Mouse (Mus musculus) heart, embryonic 12.5 days (tissue): ENCODE results near the gene Nkx2-9. TPM values are rescaled to one million over a fixed set of nuclear protein-coding genes. Genes with fewer than 3 reads are reported as not detected.

ENCODE experiments used
- ATAC-seq: fragments of 200-750 bp; cut with Nextera tagmentation; 2 replicates; pipeline ENCODE4 v1.8.0; 2017; ENCODE audit warnings: moderate TSS enrichment, moderate library complexity; ENCODE audit not compliant: insufficient number of reproducible peaks, low FRiP score
- H3K27ac ChIP-seq: fragments of 300-500 bp; sonication (generic); 2 replicates; pipeline ENCODE4 v1.5.1; 2016; ENCODE audit warnings: mild to moderate bottlenecking, moderate library complexity; ENCODE audit not compliant: poor library complexity, severe bottlenecking
- H3K27me3 ChIP-seq: fragments of 300-500 bp; sonication (generic); replicated peaks from 2 replicates; pipeline ENCODE4 v1.6.1; 2016; ENCODE audit warnings: mild to moderate bottlenecking, moderate library complexity
- H3K36me3 ChIP-seq: fragments of 300-500 bp; sonication (generic); 2 replicates; pipeline ENCODE4 v1.6.1; 2016; ENCODE audit warnings: mild to moderate bottlenecking, moderate library complexity
- H3K4me1 ChIP-seq: fragments of 300-500 bp; sonication (generic); replicated peaks from 2 replicates; pipeline ENCODE4 v1.6.1; 2016; ENCODE audit warnings: mild to moderate bottlenecking
- H3K4me2 ChIP-seq: fragments of 300-500 bp; sonication (generic); 2 replicates; pipeline ENCODE4 v1.6.1; 2016; ENCODE audit warnings: mild to moderate bottlenecking, moderate library complexity
- H3K4me3 ChIP-seq: fragments of 300-500 bp; sonication (generic); 2 replicates; pipeline ENCODE4 v1.5.1; 2016; ENCODE audit warnings: mild to moderate bottlenecking
- H3K9ac ChIP-seq: fragments of 300-500 bp; sonication (generic); 2 replicates; pipeline ENCODE4 v1.6.1; 2016; ENCODE audit warnings: mild to moderate bottlenecking, moderate library complexity
- H3K9me3 ChIP-seq: fragments of 300-500 bp; sonication (generic); replicated peaks from 2 replicates; pipeline ENCODE4 v1.6.1; 2016; ENCODE audit warnings: mild to moderate bottlenecking, moderate library complexity
- WGBS: fragments of 180-500 bp; shearing (Covaris S2); methylation state at CpG from one replicate; pipeline ENCODE4 v1.1.7; 2016; 5-methylcytosine and 5-hydroxymethylcytosine counted together
- polyA plus RNA-seq: library from polyadenylated mRNA; unstranded; fragments of >200 nt; fragmentation: Nextera tagmentation; extraction: Ambion mirVana; gene quantifications from 2 replicates; pipeline ENCODE4 v1.2.1, GENCODE M21; 2016

The Nkx2-9 gene
- 0.13 and 0.45 TPM in 2 replicates for polyA plus RNA-seq

DNA sequence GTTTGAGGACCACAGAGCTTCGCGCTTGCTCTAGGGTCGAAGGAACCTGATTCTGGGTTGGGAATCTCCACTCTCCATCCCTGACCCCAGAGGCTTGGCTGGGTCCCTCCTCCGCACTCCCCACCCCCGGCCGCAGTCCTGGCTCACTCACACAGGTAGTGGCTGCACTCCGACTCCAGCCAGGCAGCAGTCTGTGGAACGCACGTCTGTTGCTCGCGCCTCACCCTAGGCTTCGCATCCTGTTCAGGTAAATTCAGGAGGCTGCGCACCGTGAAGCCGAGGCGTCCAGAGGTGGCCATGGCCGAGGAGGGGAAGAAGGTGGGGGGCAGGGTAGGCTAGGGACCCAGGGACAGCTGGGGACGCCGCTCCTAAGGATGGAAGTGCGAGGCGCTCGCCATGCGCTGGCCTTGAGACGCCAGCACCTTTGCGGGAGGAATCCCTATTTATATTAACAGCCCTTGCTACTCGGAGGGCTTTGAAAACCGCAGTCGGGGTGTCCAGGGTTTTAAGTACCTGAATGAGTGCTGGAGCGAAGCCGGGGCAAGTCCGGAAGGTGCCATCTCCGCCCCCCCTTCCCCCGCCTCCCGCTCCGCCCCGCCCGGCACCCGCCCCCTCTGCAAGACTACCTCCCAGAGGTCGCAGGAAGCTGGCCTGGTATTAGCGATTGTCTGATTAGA lies at the start of gene Nkx2-9:
Gene Nkx2-9, minus strand, starts transcription at position 524 of the 677 bp plus-strand sequence.
- Histone ChIP-seq H3K9me3 (no peaks in the 10 kb centered on the region), H3K4me3 (peak within 1 kb of the TSS; percentile 46), H3K27me3 (peaks cover 89% of the 10 kb centered on the region), H3K4me2 (peak within 1 kb of the TSS; percentile 79), H3K36me3 (no peaks in the 10 kb centered on the region), H3K4me1 (peaks cover 32% of the 10 kb centered on the region), H3K27ac (no peak within 1 kb of the TSS), H3K9ac (0 out of 2 replicates have a peak within 1 kb of the TSS, but pooled peaks have one; percentile 33)
- 1% methylated on average over 40 of the region's 40 CpGs for WGBS
- ATAC-seq: 0 out of 2 replicates have a peak, but pooled peaks have one; percentile 24

DNA sequence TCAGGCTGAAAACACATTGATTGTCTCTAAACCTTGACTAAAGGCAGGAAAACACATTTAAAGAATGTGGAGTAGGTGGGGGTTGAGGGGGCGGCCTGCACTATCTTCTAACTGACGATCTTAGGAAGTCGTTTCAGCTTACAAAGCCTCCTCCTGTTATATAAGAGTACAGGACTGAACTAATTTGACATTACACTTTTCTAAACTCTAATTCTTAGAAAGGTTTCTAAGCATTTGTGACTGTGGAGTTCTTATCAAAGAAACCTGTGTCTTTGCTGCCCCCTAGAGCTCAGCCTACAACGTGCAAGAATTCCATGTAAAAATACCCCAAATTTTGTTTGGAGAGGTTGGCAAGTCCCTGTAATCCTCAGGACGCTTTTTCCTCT lies 24.1 kb upstream of the Nkx2-9 start:
- Histone ChIP-seq H3K27me3 (peaks cover 12% of the 10 kb centered on the region), H3K4me3 (peak overlapping the region; percentile 28), H3K36me3 (no peaks in the 10 kb centered on the region), H3K4me2 (peak overlapping the region; percentile 63), H3K27ac (no peak overlapping the region), H3K9ac (0 out of 2 replicates have a peak overlapping the region, but pooled peaks have one; percentile 37), H3K9me3 (no peaks in the 10 kb centered on the region), H3K4me1 (no peaks in the 10 kb centered on the region)
- ATAC-seq: no peak
- WGBS: 5% methylated on average over 5 of the region's 5 CpGs

DNA sequence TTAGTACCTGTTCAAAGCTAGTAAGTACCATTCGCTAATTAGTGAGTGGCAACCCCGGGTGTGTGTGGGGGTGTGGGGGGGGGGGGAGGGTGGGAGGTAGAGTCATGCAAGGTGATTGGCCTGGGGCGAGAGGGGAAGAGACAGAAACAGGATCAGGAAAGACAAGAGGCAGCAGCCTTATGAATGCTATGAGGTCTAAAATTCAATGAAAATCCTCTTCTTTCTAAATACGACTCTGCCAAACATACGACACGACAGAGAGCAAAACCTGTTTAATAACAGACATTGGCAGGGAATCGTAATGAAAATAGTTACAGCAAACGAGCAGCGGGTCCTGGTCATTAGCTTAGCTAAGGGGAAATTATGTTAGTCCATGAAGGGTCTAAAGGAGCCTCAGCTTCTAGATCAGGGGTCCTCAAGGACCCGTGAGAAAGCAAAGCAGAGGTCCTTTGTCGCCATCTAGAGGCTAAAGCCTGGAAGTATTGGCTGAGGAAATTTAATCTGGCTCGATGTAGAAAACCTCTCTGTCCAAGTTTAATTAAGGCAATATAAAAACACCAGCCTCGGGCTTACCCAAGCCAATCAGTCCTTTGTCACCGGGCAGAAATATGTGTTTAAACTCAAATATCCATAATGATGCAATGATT lies 23.6 kb upstream of the Nkx2-9 start:
- H3K4me1 ChIP-seq: no peaks in the 10 kb centered on the region
- peaks cover 12% of the 10 kb centered on the region for H3K27me3 ChIP-seq
- WGBS: 22% methylated on average over 14 of the region's 14 CpGs
- no peaks in the 10 kb centered on the region for H3K9me3 ChIP-seq
- H3K4me2 ChIP-seq: peak overlapping the region; percentile 63
- no peak overlapping the region for H3K27ac ChIP-seq
- no peak; the same call in 1 of the 2 replicates for ATAC-seq
- H3K9ac ChIP-seq: 0 out of 2 replicates have a peak overlapping the region, but pooled peaks have one; percentile 37
- H3K36me3 ChIP-seq: no peaks in the 10 kb centered on the region
- peak overlapping the region; percentile 28 for H3K4me3 ChIP-seq

DNA sequence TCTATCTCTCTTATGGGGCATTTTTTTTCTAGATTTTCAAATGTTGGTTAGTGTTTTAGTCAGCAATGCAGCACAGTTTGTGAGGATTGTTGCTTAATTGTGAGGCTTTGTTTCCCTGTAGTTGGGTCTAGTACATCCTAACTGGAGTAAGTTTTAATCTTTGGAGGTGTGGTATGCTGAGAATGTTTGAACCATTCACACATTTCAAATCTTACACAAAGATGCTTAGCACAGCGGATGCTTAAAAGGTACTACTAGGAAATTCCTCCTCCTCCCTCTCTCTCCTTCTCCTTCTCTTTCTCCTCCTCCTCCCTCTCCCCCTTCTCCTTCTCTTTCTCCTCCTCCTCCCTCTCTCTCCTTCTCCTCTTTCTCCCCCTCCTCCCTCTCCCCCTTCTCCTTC lies 3.0 kb upstream of the Nkx2-9 start:
- WGBS: 11% methylated on average over 1 of the region's 1 CpGs
- Histone ChIP-seq H3K9ac (no peak overlapping the region), H3K27ac (no peak overlapping the region), H3K4me2 (no peak overlapping the region), H3K27me3 (peaks cover 72% of the 10 kb centered on the region), H3K36me3 (no peaks in the 10 kb centered on the region), H3K4me3 (no peak overlapping the region), H3K9me3 (no peaks in the 10 kb centered on the region), H3K4me1 (peaks cover 32% of the 10 kb centered on the region)
- no peak for ATAC-seq

DNA sequence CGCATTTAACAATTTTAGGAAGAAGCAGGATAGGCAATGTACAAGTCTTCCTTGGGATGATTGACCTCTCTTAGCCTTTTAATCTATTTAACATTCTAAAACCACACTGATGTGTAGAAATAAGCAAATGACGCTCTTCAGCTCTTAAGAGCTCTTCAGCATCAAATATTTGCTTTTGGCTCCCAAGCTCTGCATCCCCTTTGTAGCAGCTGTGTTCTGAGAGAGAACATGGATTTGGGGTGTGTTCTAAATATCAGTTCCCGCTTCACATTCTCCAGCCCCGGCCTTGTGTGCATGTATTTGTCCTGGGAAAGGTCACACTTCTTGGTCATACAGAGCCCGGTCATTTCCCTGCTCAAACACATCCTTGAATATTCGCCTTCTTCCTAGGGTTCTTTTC lies 2.3 kb upstream of the Nkx2-9 start:
- H3K4me3 ChIP-seq: no peak overlapping the region
- no peak overlapping the region for H3K9ac ChIP-seq
- WGBS: 20% methylated on average over 6 of the region's 6 CpGs
- H3K27me3 ChIP-seq: peaks cover 74% of the 10 kb centered on the region
- H3K27ac ChIP-seq: no peak overlapping the region
- no peak overlapping the region for H3K4me2 ChIP-seq
- H3K36me3 ChIP-seq: no peaks in the 10 kb centered on the region
- H3K9me3 ChIP-seq: no peaks in the 10 kb centered on the region
- no peak for ATAC-seq
- peaks cover 32% of the 10 kb centered on the region for H3K4me1 ChIP-seq

DNA sequence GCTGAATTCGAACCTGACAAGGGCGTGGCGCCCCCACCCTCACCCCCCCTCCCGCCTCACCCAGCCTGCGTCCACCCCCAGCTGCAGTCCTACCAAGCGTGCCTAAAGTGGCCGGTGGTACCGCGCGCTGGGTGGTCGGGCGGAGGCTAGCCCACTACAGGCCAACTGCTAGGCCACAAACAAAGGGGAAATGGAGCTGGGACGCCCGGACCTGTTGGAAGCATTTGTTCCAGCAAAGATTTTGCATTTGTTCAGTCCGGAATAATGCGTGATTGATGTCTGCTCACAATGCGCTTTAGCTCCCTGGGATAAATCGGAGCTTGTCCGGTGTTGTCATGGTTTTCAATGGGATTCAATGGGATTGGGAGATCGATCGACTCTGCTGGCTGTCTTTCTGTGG lies 1.4 kb upstream of the Nkx2-9 start:
- 5% methylated on average over 21 of the region's 21 CpGs for WGBS
- Histone ChIP-seq H3K9ac (0 out of 2 replicates have a peak overlapping the region, but pooled peaks have one; percentile 3), H3K27me3 (peaks cover 82% of the 10 kb centered on the region), H3K27ac (no peak overlapping the region), H3K36me3 (no peaks in the 10 kb centered on the region), H3K4me3 (no peak overlapping the region), H3K4me2 (no peak overlapping the region), H3K4me1 (peaks cover 32% of the 10 kb centered on the region), H3K9me3 (no peaks in the 10 kb centered on the region)
- ATAC-seq: no peak

DNA sequence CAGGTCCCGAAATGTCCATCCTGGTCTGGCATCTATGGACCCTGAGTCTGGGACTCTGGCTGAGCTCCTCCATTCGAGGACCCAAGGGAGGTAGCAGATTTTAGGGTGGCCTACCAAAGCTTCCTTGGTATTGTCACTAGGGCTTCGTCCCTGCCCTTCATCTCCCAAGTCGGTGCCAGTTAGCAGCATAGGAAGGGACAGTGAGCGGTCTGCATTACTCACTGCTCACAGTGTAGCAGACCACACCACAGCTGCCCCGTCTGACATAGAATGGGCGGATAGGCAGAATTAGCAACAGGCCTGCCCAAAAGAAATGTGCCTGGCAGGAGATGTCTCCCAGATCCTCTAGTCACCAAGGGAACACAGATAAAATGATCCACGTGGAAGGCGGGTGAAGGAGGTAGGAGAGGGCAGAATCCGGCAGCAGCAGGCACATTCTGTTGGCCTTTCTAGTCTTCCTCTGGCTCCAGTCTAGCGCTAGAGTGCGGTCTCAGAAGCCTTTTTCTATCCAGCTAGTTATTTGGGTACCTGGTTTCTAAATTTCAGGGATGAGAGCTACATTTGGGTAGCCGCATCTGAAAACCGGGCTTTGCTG lies 929 bp upstream of the Nkx2-9 start:
- Histone ChIP-seq H3K27ac (no peak overlapping the region), H3K4me3 (no peak overlapping the region)
- 5% methylated on average over 14 of the region's 14 CpGs for WGBS

DNA sequence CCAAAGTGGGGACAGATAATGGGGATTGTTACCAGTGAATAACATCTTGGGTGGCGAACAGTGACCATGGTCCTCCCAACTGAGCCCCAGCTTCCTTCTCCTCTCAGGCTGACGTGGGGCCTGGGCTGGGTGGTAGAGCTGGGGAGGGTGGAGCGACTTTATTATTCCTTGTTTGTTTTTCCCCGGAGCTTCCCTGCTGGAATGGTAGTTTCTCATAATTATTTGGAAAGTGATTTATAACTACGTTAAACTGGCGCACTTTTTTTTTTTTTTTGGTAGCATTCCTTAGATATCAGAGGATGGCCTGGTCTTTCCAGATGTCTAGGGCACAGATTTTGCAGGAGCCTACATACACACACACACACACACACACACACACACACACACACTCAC lies 350 bp upstream of the Nkx2-9 start:
- Histone ChIP-seq H3K9me3 (no peaks in the 10 kb centered on the region), H3K4me3 (peak overlapping the region; percentile 39), H3K27me3 (peaks cover 88% of the 10 kb centered on the region), H3K27ac (no peak overlapping the region), H3K4me2 (peak overlapping the region; percentile 79), H3K36me3 (no peaks in the 10 kb centered on the region), H3K9ac (no peak overlapping the region), H3K4me1 (peaks cover 32% of the 10 kb centered on the region)
- no peak for ATAC-seq
- 5% methylated on average over 6 of the region's 6 CpGs for WGBS

More for the DNA sequence above, 929 bp upstream of the Nkx2-9 start:
- Histone ChIP-seq H3K9ac (no peak overlapping the region), H3K4me1 (peaks cover 32% of the 10 kb centered on the region), H3K4me2 (no peak overlapping the region), H3K36me3 (no peaks in the 10 kb centered on the region), H3K27me3 (peaks cover 84% of the 10 kb centered on the region), H3K9me3 (no peaks in the 10 kb centered on the region)
- ATAC-seq: no peak

DNA sequence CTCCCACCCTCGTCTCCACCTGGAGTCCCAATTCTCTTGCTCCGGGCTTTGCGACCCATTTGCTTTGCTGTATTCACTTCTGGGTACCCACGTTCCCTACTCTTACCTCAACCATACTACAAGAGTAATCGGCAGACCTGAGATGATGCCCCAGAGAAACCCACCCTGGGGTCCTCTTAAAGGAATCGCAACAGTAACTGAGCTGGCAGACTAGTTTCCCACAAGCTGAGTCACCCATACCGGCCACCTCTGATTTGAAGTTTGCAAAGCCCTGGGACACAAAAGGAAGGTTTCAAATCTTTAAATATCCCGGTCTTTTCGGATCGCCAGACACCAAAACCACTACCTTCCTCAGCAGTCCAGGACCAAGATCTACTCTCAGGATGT lies 742 bp downstream of the Nkx2-9 start:
- H3K36me3 ChIP-seq: no peaks in the 10 kb centered on the region
- no peak for ATAC-seq
- no peaks in the 10 kb centered on the region for H3K9me3 ChIP-seq
- peak overlapping the region; percentile 79 for H3K4me2 ChIP-seq
- peak overlapping the region; percentile 46 for H3K4me3 ChIP-seq
- H3K9ac ChIP-seq: no peak overlapping the region
- peaks cover 93% of the 10 kb centered on the region for H3K27me3 ChIP-seq
- no peak overlapping the region for H3K27ac ChIP-seq
- WGBS: 1% methylated on average over 10 of the region's 10 CpGs
- peaks cover 32% of the 10 kb centered on the region for H3K4me1 ChIP-seq

DNA sequence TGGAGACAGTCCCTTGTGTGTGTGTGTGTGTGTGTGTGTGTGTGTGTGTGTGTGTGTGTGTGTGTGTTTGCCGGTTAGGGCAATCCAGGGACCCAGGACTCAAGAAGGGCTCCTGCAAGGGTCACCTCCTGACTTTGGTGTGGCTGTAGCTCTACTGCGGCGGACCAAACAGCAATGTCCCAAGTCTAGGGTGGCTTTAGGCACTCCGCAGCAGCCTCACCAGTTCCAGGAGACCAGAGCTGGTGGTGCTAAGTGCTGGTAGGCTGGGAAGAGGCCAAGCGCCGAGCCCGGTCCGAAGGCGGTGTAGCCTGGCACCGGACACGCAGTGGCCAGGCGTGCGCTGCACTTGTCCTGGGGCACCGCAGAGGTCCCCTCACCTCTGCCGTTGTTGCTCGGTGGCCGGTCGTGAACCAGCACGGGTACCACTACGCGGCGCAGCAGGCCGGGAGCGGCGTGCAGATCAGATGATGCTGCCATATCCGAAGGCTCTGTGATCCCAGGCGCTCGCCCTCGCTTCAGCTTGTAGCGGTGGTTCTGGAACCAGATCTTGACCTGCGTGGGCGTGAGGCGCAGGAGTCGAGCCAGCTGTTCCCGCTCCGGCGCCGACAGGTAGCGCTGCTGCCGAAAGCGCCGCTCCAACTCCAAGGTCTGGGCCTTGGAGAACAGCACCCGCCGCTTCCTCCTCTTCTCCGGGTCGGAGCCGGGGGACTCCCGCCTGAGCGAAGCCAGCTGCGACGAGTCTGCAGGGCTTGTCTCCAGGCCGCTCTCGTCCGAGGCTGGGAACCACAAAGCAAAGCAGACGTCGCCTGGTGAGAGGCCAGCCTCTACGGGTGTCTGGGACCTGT lies 1.4 kb downstream of the Nkx2-9 start:
- Histone ChIP-seq H3K36me3 (no peaks in the 10 kb centered on the region), H3K9me3 (no peaks in the 10 kb centered on the region), H3K4me2 (peak overlapping the region; percentile 79), H3K27me3 (peaks cover 99% of the 10 kb centered on the region), H3K27ac (no peak overlapping the region), H3K4me3 (peak overlapping the region; percentile 46), H3K9ac (peak overlapping the region; percentile 33; the same call in 1 of the 2 replicates), H3K4me1 (peaks cover 32% of the 10 kb centered on the region)
- ATAC-seq: peak; percentile 35; the same call in 1 of the 2 replicates
- under 1% methylated on average over 57 of the region's 57 CpGs for WGBS
